Mouse (Mus musculus): ENCODE results near the gene Arnt2.

GRCm38 (mm10) chr7:84341001-84341400 lies 69.0 kb downstream of the Arnt2 start:
- no peak for TF ChIP-seq CTCF (IDR thresholded peaks at IDR 0.05; ENCODE audit: control insufficient read depth, insufficient read depth, insufficient replicate concordance, low read depth, low read length)
- TF ChIP-seq POLR2A (IDR thresholded peaks at IDR 0.05; ENCODE audit: control insufficient read depth, low read depth, low read length) = no peak

Measured in testis, adult 2 months (tissue).